Mouse (Mus musculus): Measurements from ENCODE around the gene A430078G23Rik. TPM values are rescaled to one million over a fixed set of nuclear protein-coding genes. Genes with fewer than 3 reads are reported as not detected.
"Not testable (repeated sequence)": the region's sequence is repeated elsewhere in the genome, so short reads cannot be mapped to it uniquely, and the experiment has no call there.

A430078G23Rik gene
- polyA plus RNA-seq, 1 experiment from 2014 or later: 0.40 TPM

DNA sequence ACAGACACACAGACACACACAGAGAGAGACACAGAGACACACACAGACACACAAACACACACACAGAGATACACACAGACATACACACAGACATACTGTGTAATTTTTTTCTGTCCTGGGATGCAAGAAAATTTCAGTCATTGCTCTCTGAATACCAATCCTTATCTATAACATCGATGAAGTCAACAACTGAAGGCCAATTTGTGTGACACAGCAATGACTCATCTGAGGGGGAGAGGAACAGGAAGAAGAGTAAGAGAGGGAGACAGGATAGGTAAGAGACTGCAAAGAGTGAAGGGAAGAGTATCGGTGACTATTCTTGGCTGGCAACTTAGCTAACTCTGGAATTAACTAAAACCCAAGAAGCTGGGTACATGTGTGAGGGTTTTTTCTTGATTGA is 29.0 kb upstream of the A430078G23Rik start:
- DNase-seq (ENCODE audit: low spot score): no peak
- WGBS: 54% methylated on average over 2 of the region's 2 CpGs
- Histone ChIP-seq H3K4me1 (replicated peaks; ENCODE audit: control insufficient read depth, insufficient read depth, low read length) (no peaks in the 10 kb centered on the region), H3K27me3 (replicated peaks; ENCODE audit: control insufficient read depth, insufficient read depth, low read length) (no peaks in the 10 kb centered on the region), H3K36me3 (ENCODE audit: control insufficient read depth, insufficient read depth, low read length) (no peaks in the 10 kb centered on the region), H3K27ac (ENCODE audit: low read depth, low read length) (no peak overlapping the region), H3K9me3 (ENCODE audit: control insufficient read depth, low read length) (no peaks in the 10 kb centered on the region), H3K4me2 (no peak overlapping the region), H3K9ac (ENCODE audit: low read depth, low read length) (no peak overlapping the region), H3K4me3 (ENCODE audit: low read depth, low read length) (no peak overlapping the region)
- no peak for ATAC-seq (replicated peaks; ENCODE audit: low FRiP score)

DNA sequence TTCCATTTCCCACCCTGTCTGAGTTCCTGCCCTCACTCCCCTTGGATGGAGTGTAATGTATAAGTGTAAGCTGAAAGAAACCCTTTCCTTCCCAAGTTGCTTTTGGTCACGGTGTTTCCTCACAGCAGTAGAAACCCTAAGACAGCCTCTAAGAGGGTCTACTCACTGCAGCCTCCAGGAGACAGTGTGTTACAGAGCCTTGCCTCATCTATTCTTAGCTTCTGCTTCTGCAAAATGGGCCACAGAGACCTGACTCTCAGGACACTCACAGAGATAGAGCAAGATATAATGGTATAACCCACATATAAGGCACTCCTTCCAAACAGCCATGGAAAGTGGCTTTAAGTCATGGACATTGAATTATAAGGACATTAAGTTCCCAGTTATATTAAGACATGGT is 26.2 kb upstream of the A430078G23Rik start:
- no peak overlapping the region for H3K9ac ChIP-seq (ENCODE audit: low read depth, low read length)
- WGBS: 57% methylated on average over 1 of the region's 1 CpGs
- no peak overlapping the region for H3K4me2 ChIP-seq
- DNase-seq (ENCODE audit: low spot score): peak; percentile 20
- no peak overlapping the region for H3K4me3 ChIP-seq (ENCODE audit: low read depth, low read length)
- no peaks in the 10 kb centered on the region for H3K9me3 ChIP-seq (ENCODE audit: control insufficient read depth, low read length)
- H3K27me3 ChIP-seq (replicated peaks; ENCODE audit: control insufficient read depth, insufficient read depth, low read length): no peaks in the 10 kb centered on the region
- no peaks in the 10 kb centered on the region for H3K36me3 ChIP-seq (ENCODE audit: control insufficient read depth, insufficient read depth, low read length)
- H3K4me1 ChIP-seq (replicated peaks; ENCODE audit: control insufficient read depth, insufficient read depth, low read length): no peaks in the 10 kb centered on the region
- ATAC-seq (replicated peaks; ENCODE audit: low FRiP score): no peak
- H3K27ac ChIP-seq (ENCODE audit: low read depth, low read length): no peak overlapping the region

DNA sequence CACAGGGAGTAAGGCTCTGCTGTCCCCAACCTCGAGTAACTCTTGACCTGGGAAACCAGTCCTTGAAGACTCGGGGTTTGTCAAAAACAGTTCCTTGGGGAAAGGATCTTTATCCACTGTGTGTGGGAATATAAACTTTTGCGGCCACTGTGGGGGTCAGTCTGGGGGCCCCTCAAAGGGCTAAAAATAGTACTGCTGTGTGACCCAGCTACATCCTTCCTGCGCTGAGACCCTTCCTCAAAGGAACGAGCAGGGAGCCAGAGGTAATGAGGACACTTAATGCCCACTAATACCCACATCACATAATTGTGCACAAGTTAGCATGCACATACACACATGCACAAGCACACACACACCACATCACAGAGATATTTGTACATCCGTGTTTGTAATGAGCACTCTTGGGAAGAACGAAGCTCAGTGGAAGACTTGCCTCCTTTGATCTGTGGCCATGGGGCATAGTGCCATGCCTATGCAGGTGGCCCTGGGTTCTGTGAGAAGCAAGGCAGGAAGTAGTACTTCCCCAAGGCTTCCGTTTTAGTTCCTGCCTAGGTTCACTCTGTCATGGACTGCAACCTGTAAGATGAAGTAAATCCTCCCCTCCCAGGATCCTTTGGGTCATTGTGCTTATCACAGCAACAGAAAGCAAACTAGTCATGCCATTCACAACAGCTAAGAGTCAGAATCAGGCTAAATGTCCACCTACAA is 25.5 kb upstream of the A430078G23Rik start:
- no peaks in the 10 kb centered on the region; the same call in 1 of the 2 replicates for H3K9me3 ChIP-seq (ENCODE audit: control insufficient read depth, low read length)
- H3K4me2 ChIP-seq: no peak overlapping the region
- no peak for ATAC-seq (replicated peaks; ENCODE audit: low FRiP score)
- no peak overlapping the region for H3K9ac ChIP-seq (ENCODE audit: low read depth, low read length)
- H3K4me1 ChIP-seq (replicated peaks; ENCODE audit: control insufficient read depth, insufficient read depth, low read length): no peaks in the 10 kb centered on the region
- H3K27me3 ChIP-seq (replicated peaks; ENCODE audit: control insufficient read depth, insufficient read depth, low read length): no peaks in the 10 kb centered on the region
- DNase-seq (ENCODE audit: low spot score): peak; percentile 26
- no peak overlapping the region for H3K27ac ChIP-seq (ENCODE audit: low read depth, low read length)
- no peaks in the 10 kb centered on the region for H3K36me3 ChIP-seq (ENCODE audit: control insufficient read depth, insufficient read depth, low read length)
- H3K4me3 ChIP-seq (ENCODE audit: low read depth, low read length): no peak overlapping the region
- WGBS: 42% methylated on average over 8 of the region's 8 CpGs

DNA sequence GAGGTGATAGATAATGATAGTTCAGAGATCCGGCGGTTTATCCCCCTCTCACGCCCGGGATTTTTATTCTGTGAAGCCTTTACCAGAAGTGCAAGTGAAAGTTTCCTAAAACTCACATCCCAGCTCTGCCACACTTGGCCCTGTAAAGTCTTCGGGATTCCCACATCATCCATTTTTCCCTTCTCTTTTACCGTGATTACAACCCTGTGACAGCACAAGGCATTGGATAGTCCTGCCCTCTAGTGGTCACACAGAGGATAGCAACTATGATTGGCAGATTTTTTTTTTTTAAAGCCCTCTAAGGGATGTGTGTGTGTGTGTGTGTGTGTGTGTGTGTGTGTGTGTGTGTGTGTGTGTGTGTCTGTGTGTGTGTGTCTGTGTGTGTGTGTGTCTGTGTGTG is 22.6 kb upstream of the A430078G23Rik start:
- Histone ChIP-seq H3K9me3 (ENCODE audit: control insufficient read depth, low read length) (no peaks in the 10 kb centered on the region; the same call in 1 of the 2 replicates), H3K4me2 (no peak overlapping the region), H3K4me3 (ENCODE audit: low read depth, low read length) (no peak overlapping the region), H3K27me3 (replicated peaks; ENCODE audit: control insufficient read depth, insufficient read depth, low read length) (no peaks in the 10 kb centered on the region), H3K4me1 (replicated peaks; ENCODE audit: control insufficient read depth, insufficient read depth, low read length) (no peaks in the 10 kb centered on the region), H3K27ac (ENCODE audit: low read depth, low read length) (no peak overlapping the region), H3K36me3 (ENCODE audit: control insufficient read depth, insufficient read depth, low read length) (no peaks in the 10 kb centered on the region), H3K9ac (ENCODE audit: low read depth, low read length) (no peak overlapping the region)
- WGBS: 46% methylated on average over 6 of the region's 6 CpGs
- DNase-seq (ENCODE audit: low spot score) (peak; percentile 30), ATAC-seq (replicated peaks; ENCODE audit: low FRiP score) (0 out of 2 replicates have a peak, but pooled peaks have one; percentile 32)

DNA sequence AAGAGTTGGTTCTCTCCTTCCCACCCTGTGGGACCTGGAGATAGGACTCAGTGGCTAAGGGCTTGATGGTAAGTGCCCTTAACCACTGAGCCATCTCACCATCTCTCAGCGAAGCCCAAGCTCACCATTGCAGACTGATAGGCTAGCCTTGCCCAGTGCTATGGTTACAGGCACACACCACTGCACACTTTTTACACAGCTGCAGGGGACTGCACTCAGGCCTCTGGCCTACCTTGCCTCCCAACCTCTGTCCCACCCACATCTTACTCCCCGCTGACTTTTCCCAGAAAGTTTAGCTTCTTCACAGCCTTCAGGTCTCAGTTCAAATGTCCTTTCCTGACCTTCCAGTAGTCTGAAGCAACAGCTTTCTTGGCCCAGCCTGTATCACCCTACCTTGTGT is 21.5 kb upstream of the A430078G23Rik start:
- ATAC-seq (replicated peaks; ENCODE audit: low FRiP score): no peak

DNA sequence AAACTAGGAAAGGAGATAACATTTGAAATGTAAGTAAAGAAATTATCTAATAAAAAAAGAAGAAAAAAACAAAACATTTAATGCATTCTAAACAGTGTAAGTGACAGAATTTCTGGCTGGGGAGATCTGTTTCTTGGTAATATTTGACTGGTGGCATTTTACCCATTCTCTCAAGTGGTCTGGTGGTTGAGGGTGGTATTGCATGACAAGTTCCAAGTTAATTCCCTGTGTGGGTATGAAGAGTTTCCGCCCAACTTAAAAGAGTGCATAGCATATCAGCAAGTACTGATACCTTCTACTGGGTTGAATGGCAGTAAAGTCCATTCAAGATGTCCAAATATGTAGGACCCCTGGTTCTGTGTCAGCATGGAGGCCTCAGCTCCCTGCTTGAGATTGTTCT is 17.3 kb upstream of the A430078G23Rik start:
- DNase-seq (ENCODE audit: low spot score) (no peak), ATAC-seq (replicated peaks; ENCODE audit: low FRiP score) (no peak)
- no peaks in the 10 kb centered on the region; the same call in 1 of the 2 replicates for H3K9me3 ChIP-seq (ENCODE audit: control insufficient read depth, low read length)
- H3K36me3 ChIP-seq (ENCODE audit: control insufficient read depth, insufficient read depth, low read length): no peaks in the 10 kb centered on the region
- no peak overlapping the region for H3K4me3 ChIP-seq (ENCODE audit: low read depth, low read length)
- H3K9ac ChIP-seq (ENCODE audit: low read depth, low read length): no peak overlapping the region
- H3K27me3 ChIP-seq (replicated peaks; ENCODE audit: control insufficient read depth, insufficient read depth, low read length): no peaks in the 10 kb centered on the region
- WGBS: 88% methylated on average over 1 of the region's 1 CpGs
- no peak overlapping the region for H3K27ac ChIP-seq (ENCODE audit: low read depth, low read length)
- H3K4me1 ChIP-seq (replicated peaks; ENCODE audit: control insufficient read depth, insufficient read depth, low read length): no peaks in the 10 kb centered on the region
- H3K4me2 ChIP-seq: no peak overlapping the region

More for the DNA sequence above, 21.5 kb upstream of the A430078G23Rik start:
- H3K9ac ChIP-seq (ENCODE audit: low read depth, low read length): no peak overlapping the region
- DNase-seq (ENCODE audit: low spot score): peak; percentile 17
- H3K9me3 ChIP-seq (ENCODE audit: control insufficient read depth, low read length): no peaks in the 10 kb centered on the region; the same call in 1 of the 2 replicates
- 82% methylated on average over 2 of the region's 2 CpGs for WGBS
- no peaks in the 10 kb centered on the region for H3K36me3 ChIP-seq (ENCODE audit: control insufficient read depth, insufficient read depth, low read length)
- no peak overlapping the region for H3K4me2 ChIP-seq
- H3K27me3 ChIP-seq (replicated peaks; ENCODE audit: control insufficient read depth, insufficient read depth, low read length): no peaks in the 10 kb centered on the region
- no peak overlapping the region for H3K27ac ChIP-seq (ENCODE audit: low read depth, low read length)
- H3K4me3 ChIP-seq (ENCODE audit: low read depth, low read length): no peak overlapping the region
- H3K4me1 ChIP-seq (replicated peaks; ENCODE audit: control insufficient read depth, insufficient read depth, low read length): no peaks in the 10 kb centered on the region

DNA sequence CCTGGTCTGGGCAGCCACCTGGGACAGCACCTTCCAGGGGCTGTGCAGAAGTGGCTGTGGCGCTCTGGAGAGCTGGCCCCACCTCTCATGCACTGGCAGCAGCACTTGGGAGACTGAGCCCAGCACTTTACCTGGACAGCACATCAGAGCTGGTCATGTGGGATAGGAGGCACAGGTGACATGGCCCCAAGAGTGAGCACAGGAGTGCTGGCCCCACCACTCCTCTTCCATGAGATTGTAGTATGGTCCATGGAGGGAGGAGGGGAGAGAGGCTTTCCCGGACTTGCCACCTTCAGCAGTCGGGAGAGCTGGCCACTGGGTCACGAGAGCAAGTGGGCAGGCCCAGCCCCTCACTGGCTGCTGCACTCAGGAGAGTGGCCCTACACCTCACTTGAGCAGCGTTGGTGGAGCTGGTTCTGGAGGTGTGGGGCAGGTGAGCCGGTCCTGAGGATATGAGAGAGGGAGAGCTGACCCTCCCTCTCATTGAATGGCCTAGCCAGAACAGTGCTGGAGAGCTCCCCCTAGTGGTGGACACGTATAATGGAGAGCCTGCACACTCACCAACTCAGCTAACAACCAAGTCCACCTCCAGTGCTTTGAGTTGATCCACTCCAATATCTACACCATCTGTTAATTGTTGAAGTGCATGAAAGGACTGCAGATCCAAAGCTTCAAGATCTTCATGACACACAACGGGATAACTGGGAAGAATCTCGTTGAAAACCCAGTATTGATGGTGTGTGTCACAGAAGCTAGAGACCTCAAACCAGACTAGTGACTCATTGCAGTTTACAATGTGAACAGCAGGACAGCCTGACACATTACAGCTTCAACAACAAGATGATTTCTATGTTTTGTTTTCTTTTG is 16.3 kb upstream of the A430078G23Rik start:
- Histone ChIP-seq H3K36me3 (ENCODE audit: control insufficient read depth, insufficient read depth, low read length) (no peaks in the 10 kb centered on the region), H3K9ac (ENCODE audit: low read depth, low read length) (no peak overlapping the region), H3K9me3 (ENCODE audit: control insufficient read depth, low read length) (no peaks in the 10 kb centered on the region; the same call in 1 of the 2 replicates), H3K4me3 (ENCODE audit: low read depth, low read length) (no peak overlapping the region), H3K4me1 (replicated peaks; ENCODE audit: control insufficient read depth, insufficient read depth, low read length) (no peaks in the 10 kb centered on the region), H3K4me2 (no peak overlapping the region), H3K27me3 (replicated peaks; ENCODE audit: control insufficient read depth, insufficient read depth, low read length) (no peaks in the 10 kb centered on the region), H3K27ac (ENCODE audit: low read depth, low read length) (no peak overlapping the region)
- ATAC-seq (replicated peaks; ENCODE audit: low FRiP score) (peak; percentile 56), DNase-seq (ENCODE audit: low spot score) (no peak)
- WGBS: 63% methylated on average over 9 of the region's 9 CpGs

DNA sequence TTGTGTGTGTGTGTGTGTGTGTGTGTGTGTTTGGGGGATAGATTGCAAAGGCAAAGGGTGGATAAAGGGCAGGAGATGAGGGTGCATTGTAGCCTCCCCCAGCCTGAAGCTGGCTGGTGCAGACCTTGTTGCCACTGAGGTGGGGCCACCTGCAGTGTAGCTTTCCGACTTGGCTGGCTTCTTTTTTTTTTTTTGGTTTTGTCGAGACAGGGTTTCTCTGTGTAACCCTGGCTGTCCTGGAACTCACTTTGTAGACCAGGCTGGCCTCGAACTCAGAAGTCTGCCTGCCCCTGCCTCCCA is 15.7 kb upstream of the A430078G23Rik start:
- H3K9me3 ChIP-seq (ENCODE audit: control insufficient read depth, low read length); H3K4me2 ChIP-seq; H3K4me3 ChIP-seq (ENCODE audit: low read depth, low read length); H3K27ac ChIP-seq (ENCODE audit: low read depth, low read length); DNase-seq (ENCODE audit: low spot score); H3K27me3 ChIP-seq (replicated peaks; ENCODE audit: control insufficient read depth, insufficient read depth, low read length); H3K9ac ChIP-seq (ENCODE audit: low read depth, low read length); ATAC-seq (replicated peaks; ENCODE audit: low FRiP score); H3K36me3 ChIP-seq (ENCODE audit: control insufficient read depth, insufficient read depth, low read length); H3K4me1 ChIP-seq (replicated peaks; ENCODE audit: control insufficient read depth, insufficient read depth, low read length): not testable (repeated sequence)
- 77% methylated on average over 3 of the region's 3 CpGs for WGBS
